Mouse (Mus musculus) bone marrow macrophage, adult 2 months (primary cell): ENCODE results near the gene Bri3bp.

Experiments
- CTCF ChIP-seq: IDR thresholded peaks from 2 replicates; pipeline ENCODE4 v1.5.1; 2012; ENCODE audit warnings: low read depth, mild to moderate bottlenecking, low read length, moderate library complexity
- POLR2A ChIP-seq: IDR thresholded peaks from 2 replicates; pipeline ENCODE4 v1.6.1; 2012; ENCODE audit warnings: mild to moderate bottlenecking, low read depth, low read length, borderline replicate concordance

DNA sequence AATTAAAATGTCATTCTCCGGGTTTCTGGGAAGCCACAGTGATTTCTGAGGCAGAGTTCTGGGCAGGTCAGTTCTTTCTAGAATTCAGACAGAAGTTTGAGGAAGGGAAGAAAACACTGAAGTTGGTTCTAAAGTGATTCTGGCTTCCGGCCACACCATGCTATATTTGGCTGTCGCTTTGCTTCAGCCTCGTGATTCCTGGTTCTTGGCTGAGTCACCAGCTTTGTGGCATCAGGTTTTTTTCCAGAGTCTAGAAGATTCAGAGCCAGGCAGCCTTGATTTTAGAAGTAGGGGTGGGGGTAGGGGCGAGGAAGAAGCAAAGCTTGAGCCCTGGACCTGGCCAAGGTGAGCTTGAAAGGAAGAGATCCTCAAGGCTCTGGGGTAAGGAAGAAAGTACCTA is 49.8 kb upstream of the Bri3bp start:
- no peak for TF ChIP-seq CTCF
- no peak for TF ChIP-seq POLR2A
